Mouse (Mus musculus): ENCODE results near the gene Me1. TPM values are rescaled to one million over a fixed set of nuclear protein-coding genes. Genes with fewer than 3 reads are reported as not detected.
"Not testable (repeated sequence)": the region's sequence is repeated elsewhere in the genome, so short reads cannot be mapped to it uniquely, and the experiment has no call there.

The Me1 gene
- total RNA-seq, 2 experiments from 2014 or later = 139 to 175 TPM

DNA sequence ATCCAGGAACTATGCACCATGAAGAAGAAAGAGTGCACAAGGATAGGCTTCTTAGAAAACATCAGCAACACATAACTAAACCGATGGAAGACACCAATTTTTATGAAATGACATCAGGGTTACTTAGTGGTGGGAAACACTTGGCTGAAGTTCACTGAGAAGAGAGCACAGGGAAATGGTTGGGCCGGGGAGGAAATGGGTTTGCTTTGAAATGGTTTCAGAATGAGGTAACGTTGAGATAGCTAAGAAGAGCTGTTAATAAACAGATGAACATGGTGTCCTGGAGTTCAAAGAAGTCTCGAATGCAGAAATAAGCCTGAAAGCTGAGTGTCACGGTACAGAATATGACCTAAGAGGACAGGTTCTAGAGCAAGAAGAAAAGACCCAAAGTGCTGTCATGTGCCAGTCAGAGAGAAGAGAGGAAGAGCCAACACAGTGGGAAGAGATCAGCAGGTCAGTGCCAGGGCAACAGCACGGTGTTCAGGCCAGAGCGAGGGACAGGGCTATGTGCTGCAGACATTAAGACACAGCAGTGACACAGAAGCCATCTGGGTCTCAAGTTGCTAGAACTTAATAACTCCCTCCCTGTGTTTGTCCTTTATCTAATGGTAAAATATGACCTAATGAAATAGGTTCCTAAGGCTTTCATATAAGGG is 77.8 kb downstream of the Me1 start:
- no peak for DNase-seq
- intact Hi-C loops (cut with DNase I) = no loop called here

GRCm38 (mm10) chr9:86615765-86616164 is 80.0 kb downstream of the Me1 start:
- DNase-seq = no peak
- intact Hi-C loops (cut with DNase I) = no loop called here

DNA sequence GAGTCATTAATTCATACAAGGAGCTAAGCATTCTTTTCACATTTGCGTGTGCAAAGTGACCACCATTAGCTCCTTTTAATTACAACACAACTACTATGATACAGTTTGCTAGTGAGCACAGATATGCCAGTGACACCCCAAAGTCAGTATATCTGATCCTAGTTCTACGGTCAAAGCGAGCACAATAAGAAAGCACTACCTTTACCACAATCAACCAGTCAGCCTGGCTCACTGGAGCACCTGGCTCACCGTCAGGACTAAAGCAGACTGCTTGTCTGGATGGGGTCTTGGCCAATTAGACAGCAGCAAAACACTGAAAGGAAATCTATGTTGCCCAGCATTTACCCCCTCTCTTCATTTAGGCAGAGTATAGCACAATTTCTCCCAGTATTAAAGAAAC is 83.7 kb downstream of the Me1 start:
- DNase-seq = no peak
- intact Hi-C loops (cut with DNase I) = no loop called here

DNA sequence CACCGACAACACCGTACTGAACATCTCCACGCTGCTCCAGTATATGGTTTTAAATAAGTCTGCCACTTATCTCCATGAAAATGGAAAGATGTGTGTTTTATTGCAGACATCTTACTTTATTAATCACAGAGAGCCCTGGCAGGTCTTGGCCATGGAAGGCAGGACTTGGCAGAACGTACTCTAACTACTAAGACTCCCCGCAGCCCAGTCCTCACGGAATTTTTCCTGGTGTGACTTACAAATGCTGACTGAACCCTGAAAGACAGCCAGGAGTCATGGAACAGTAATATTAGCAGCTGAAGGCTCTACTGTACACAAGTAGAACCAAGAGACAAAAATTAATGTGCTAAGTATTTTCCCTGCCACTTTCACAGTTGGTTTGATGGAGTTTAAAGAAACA is 90.0 kb downstream of the Me1 start:
- DNase-seq = no peak
- intact Hi-C loops (cut with DNase I) = no loop called here

- intact Hi-C loops (cut with DNase I) = no loop called here
- DNase-seq = no peak
Observed at GRCm38 (mm10) chr9:86599723-86600303, 95.9 kb downstream of the Me1 start.

DNA sequence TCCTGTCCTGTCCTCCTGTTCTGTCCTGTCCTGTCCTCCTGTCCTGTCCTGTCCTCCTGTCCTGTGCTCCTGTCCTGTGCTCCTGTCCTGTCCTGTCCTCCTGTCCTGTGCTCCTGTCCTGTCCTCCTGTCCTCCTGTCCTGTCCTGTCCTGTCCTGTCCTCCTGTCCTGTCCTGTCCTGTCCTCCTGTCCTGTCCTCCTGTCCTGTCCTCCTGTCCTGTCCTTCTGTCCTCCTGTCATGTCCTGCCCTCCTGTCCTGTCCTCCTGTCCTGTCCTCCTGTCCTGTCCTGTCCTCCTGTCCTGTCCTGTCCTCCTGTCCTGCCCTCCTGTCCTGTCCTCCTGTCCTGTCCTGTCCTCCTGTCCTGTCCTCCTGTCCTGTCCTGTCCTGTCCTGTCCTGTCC is 98.8 kb downstream of the Me1 start:
- DNase-seq; intact Hi-C loops (cut with DNase I): not testable (repeated sequence)

GRCm38 (mm10) chr9:86594357-86594767 is 101.4 kb downstream of the Me1 start:
- not testable (repeated sequence) for DNase-seq
- intact Hi-C loops (cut with DNase I) = loop anchor here (5.0 kb wide), 1 partner anchor 208 kb away; no protein-coding TSS in a partner anchor

GRCm38 (mm10) chr9:86592676-86593668 is 102.8 kb downstream of the Me1 start:
- intact Hi-C loops (cut with DNase I) = loop anchor here (5.0 kb wide), 1 partner anchor 209 kb away; no protein-coding TSS in a partner anchor
- no peak for DNase-seq

DNA sequence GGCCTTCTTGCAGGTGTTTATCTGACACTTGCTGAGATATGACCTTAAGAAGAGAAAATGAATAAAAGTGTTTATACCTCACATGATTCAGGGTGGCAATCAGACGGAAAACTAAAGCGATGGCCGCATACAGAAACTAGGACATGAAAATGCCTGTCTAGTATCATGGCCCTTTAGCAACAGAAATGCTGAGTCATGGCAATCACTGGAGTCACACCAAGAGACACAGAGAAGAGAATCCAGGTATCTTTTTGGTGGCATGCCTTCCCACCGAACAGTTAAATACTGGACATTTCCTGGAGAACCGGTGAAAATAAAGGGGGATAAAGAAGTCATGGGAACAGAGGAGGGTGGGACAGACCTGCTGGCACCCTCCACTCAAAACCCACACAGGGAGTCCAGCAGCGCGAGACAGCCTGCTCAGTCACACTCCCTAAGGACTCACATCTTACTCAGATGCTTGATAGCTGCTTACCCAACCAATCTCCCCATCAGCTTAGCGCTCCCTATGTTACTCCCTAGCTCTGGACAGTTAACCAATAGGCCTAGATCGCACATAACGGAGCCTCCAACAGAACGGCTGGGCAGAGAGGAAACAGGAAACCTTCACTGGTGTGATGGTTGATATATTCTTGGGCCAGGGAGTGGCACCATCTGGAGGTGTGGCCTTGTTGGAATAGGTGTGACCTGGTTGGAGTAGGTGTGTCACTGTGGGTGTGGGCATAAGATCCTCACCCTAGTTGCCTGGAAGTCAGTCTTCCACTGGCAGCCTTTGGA is 108.5 kb downstream of the Me1 start:
- DNase-seq = no peak
- intact Hi-C loops (cut with DNase I) = no loop called here

DNA sequence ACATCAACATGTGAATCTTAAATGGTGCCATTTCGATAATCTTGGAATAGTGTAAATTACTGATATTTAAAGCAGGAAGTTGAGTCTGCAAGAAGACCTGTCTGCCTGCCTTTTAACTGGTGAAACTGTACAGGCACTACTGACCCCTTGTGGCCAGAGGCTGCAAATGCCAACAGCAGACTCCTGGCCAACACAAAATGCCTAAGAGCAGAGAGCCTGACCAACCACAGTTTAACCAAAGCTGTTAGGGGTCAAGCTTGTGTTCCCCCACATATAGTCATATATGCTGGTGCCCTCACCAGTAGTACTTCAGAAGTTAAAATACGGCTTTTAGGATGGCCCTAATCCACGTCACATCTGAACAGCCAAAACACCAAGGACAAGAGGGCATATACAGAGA is 112.0 kb downstream of the Me1 start:
- intact Hi-C loops (cut with DNase I) = no loop called here
- DNase-seq = peak; percentile 41 to 43

DNA sequence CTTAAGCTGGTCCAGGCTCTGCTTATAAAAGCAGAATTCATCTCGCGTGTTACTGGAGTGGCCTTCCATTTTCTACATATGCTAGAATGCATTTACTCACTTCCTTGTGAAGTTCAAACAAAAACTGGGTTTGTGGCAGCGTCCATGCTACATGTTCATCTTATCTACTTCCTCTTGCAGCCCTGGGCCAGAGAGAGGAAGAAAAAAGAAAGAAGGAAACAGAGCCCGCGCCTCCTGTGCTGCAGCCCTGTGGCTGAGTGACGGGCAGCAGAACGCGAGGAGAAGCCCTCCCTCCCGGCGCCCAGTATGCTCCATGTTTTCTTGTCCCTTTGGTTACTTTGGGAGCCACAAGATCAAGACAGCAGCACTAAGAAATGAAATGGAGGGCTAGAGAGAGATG is 116.1 kb downstream of the Me1 start:
- intact Hi-C loops (cut with DNase I) = loop anchor here (10.0 kb wide), 1 partner anchor 835 kb away; the partner anchor contains the start of gene Ibtk
- no peak for DNase-seq

- DNase-seq = no peak
- intact Hi-C loops (cut with DNase I) = loop anchor here (10.0 kb wide), 1 partner anchor 830 kb away; the partner anchor contains the start of gene Ibtk
Observed at GRCm38 (mm10) chr9:86575178-86575577, 120.6 kb downstream of the Me1 start.

GRCm38 (mm10) chr9:86573616-86574303 is 122.0 kb downstream of the Me1 start:
- intact Hi-C loops (cut with DNase I) = loop anchor here (5.0 to 10.0 kb wide), 2 partner anchors 106 to 829 kb away; partner anchors contain the start of genes Dop1a and Ibtk
- DNase-seq = no peak

- intact Hi-C loops (cut with DNase I) = loop anchor here (5.0 to 10.0 kb wide), 2 partner anchors 105 to 828 kb away; partner anchors contain the start of genes Dop1a and Ibtk
- DNase-seq = peak; percentile 59 to 74
Observed at GRCm38 (mm10) chr9:86572636-86573291, 123.0 kb downstream of the Me1 start.

DNA sequence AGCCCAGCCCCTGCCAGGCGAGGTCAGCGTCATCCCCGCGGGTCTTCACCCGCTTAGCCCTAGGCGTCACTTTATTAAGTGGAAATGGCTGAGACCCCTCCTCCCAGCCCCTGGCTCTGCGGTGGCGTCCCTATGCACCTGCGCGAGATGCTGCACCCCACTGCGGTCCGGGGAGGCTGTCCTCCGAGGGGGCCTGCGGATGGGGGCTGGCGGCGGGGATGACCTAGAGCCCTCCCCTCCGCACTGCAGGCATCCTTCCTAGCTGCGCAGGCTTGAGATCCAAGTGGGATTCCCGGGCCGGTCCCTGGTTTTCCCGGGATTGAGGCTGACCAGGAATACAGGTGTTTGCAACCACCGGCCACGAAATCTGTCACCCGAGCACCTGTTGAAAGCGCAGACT is 123.6 kb downstream of the Me1 start:
- DNase-seq = no peak
- intact Hi-C loops (cut with DNase I) = loop anchor here (5.0 to 10.0 kb wide), 2 partner anchors 105 to 827 kb away; partner anchors contain the start of genes Dop1a and Ibtk

DNA sequence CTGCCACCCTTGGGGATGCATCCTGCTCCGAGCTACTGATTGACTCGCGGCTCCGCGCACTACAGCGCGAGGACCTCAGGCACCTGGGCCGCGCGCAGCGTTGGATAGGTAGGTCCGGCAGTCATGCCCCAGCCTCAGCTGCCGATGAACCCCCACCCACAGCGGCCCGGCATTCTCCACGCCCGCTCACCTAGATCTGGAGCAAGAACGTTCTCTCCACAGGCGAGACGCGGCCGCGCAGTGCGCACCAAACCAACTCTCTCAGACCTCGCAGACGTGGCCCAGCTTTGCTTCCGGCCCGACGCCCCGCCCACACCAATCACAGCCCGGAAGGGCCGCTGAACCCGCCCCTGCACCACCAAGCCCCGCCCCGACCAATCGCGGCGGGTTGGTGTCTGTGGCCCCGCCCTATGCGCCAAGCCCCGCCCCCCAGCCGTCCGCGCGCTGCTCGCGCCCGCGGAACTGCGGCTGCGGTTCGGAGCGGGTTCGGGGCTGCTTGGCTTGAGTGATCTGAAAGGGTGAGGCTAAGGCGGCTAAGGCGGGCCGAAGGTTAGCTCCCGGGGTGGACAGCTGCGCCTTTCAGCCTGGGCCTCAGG is 124.1 kb downstream of the Me1 start, which contains the start of the genes Pgm3 and Rwdd2a:
Pgm3 (minus strand) TSS at position 303 of the 596 bp plus-strand sequence.
Rwdd2a (plus strand) TSS at position 452 of the 596 bp plus-strand sequence.
- intact Hi-C loops (cut with DNase I) = loop anchor here (5.0 to 10.0 kb wide), 2 partner anchors 104 to 827 kb away; partner anchors contain the start of genes Dop1a and Ibtk
- DNase-seq = peak; percentile 93 to 97

DNA sequence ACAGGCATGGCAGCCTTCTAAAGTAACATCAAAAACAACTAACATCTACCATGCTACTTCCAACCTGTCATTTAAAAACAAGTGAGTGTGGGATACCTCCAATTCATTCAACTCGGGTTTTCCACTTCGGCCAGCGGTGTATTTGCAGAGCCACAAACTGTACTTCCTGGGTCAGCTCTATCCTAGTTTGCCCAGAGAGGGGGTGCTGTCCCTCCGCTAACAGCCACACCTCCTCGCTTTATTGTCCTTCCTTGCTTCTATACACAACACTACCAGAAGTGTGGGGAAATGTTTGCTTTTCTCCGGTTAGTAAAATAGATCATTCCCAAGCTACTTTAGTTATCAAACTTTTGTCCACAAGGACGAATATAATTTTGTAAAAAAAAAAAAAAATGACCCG is 124.8 kb downstream of the Me1 start:
- no peak for DNase-seq
- intact Hi-C loops (cut with DNase I) = loop anchor here (5.0 to 10.0 kb wide), 2 partner anchors 104 to 826 kb away; partner anchors contain the start of genes Dop1a and Ibtk

All from gastrocnemius, postnatal 36 days (tissue).